Mouse (Mus musculus) T-helper 17 cell (primary cell): ENCODE results near the gene 1700057G04Rik.
"Not testable (repeated sequence)": the region's sequence is repeated elsewhere in the genome, so short reads cannot be mapped to it uniquely, and the experiment has no call there.

ENCODE experiments used
- in situ Hi-C, 2 experiments: fragments of 300-600 bp; cut with MboI, MseI; formaldehyde crosslinking; loops; 1 replicate in 1 of 2; 2 replicates in 1 of 2; pipeline ENCODE4 v1.15.1; 2025; ENCODE audit warnings: high pct_unique_total_duplicates in 2 of 2

1700057G04Rik gene

DNA sequence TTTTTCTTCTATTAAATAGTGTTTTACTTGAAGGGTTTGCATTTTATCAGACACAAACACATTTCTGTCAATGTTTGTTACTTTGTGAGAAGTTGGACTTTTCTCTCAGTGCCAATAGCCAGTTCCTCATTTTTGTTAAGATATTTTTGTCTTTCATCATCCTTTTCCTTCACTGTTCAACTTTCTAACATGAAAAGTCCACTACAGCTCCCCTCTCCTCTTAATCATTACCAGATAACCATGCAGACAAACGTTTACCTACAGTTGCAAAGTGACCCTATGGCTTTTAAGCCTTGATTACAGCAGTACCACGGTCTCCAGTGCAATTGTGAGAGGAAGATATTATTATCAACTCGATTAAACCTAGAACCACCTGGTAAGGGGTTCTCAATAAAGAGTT lies 8.0 kb upstream of the 1700057G04Rik start:
- in situ Hi-C loops, result loop anchor here in 1 of 2 experiments (10.0 kb wide), 1 partner anchor 1926 kb away; no protein-coding TSS in a partner anchor

DNA sequence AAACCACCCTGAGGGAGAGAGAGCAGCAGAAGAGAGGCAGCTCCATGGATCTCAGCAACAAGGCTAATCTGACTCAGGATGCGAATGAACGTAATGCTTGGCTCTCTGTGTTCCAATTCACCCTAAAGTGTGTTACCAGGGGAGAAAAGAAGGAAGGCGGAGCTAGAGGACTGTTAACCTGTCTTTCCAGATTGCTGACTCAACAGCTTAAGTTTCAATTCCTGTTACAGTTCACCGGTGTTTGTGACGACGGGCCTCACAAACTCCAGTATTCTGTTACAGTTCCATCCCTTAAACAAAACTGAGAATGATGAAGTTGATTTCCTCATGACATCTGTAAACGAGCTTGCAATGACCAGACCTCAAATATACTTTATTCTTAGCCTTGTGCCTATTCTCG lies 4.1 kb upstream of the 1700057G04Rik start:
- in situ Hi-C loops, result loop anchor here in 1 of 2 experiments (10.0 kb wide), 1 partner anchor 1930 kb away; no protein-coding TSS in a partner anchor

DNA sequence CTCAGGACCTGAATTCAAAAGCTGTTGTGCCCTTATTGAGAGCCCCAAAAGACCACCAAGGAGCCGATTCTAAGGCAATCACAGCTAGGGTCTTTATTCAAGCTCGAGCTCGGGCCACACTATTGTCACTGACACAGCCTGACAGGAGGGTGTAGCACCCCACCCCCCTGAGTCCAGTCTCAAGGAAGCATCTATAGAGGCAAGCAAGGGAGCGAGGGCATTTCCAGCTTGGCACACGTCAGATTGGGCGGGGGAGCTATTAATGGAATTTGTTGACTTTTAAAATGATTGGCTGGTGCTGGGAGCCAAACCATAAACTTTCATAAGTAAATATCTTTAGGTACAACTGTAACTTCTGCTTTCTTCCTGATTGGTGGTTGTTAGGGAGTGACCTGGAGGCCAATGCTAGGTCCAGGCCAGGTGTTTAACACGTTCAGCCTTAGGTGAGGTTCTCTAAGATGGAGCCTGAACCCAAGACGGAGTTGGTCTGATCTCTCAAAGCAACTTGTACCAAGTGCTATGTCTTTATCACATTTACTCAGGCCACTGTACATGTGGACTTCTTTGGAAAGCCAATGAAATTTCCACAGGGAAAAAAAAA lies 3.5 kb upstream of the 1700057G04Rik start:
- in situ Hi-C loops, result loop anchor here in 1 of 2 experiments (10.0 kb wide), 1 partner anchor 1931 kb away; no protein-coding TSS in a partner anchor

DNA sequence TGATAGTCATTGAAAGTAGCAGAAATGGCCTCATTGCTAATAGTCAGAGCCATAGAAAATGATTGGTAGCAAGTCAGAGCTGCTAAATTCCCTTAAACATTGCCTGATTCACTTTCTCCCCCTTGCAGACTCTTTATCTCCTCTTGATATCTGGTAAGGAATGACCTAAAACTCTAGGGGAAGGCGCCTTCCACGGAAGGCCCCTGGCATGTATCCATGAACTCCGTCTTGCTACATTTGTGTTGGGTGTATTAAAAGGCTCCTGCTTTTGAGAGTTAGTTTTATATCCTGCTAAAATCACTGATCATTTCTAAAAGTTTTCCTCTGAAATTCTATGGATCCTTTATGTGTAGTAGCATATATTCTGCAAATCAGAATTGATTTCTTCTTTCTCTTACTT lies 7.6 kb downstream of the 1700057G04Rik start:
- in situ Hi-C loops, result no loop called here

DNA sequence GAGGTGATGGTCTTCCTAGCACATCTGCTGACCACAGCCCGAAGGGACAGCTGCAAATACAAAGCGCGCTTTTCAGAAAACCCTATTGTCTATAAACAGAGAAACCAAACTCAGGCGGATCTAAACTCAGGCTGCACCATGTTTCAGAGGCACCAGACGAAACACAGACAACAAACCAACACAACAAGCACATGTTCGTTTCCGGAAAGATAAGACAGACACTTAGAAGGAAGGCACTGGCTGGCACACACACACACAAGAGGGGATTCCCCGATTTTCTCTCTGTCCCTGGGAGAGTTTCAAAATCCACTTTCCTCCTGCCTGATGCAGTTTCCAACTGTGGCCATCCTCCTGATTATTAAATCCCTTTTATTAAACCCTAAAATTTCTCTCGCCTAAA lies 16.8 kb downstream of the 1700057G04Rik start:
- in situ Hi-C loops, result not testable (repeated sequence)

DNA sequence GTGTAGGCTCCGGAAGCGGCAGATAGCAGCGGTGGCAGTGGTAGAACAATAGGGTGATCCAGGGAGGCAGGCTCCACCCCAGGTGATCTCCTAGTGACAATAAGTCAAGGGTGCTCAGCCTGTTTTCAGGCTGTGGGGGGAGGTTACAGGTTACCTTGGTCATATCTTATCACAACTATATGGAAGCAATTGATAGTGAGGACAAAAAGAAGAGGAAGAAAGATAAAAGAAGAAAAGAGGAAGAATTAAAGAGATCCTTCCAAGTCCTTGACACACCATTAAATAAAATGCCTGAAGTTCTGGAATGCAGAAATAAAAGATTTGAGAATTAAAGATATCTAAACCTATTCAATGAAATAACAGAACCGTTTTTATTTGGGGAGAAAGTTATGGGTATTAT lies 17.6 kb downstream of the 1700057G04Rik start:
- in situ Hi-C loops, result no loop called here

DNA sequence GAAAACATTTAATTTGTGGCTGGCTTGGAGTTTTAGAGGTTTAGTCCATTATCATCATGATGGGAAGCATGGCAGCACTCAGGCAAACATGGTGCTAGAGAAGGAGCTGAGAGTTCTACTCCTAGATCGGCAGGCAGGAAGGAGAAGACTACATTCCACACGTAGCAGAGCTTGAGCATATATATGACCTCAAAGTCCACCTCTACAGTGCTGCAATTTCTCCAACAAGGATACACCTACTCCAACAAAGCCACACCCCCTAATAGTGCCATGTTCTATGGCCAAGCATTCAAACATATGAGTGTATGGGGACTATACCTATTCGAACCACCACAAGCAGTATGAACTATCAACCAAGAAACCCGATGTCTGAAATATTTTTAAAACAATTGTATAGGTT lies 22.2 kb downstream of the 1700057G04Rik start:
- in situ Hi-C loops, result no loop called here

DNA sequence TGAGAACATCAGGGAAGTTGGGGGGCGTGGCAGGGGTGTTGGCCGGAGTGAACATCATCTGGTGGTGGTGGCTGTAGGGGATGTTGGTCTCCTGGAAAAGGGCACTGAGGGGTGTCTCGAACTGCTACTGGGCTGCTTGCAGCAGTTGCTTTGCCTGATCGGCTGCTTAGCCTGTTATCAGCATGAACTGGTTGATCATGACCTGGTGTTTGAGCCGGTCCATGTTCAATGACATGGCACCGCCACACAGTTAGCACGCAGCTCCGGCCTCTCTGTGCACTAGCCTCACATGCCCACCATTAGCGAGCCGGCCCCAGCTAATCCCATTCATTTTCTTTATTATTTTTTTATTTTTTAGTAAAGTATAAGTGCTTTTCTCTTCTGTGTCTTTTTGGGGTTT lies 25.7 kb downstream of the 1700057G04Rik start:
- in situ Hi-C loops, result no loop called here

DNA sequence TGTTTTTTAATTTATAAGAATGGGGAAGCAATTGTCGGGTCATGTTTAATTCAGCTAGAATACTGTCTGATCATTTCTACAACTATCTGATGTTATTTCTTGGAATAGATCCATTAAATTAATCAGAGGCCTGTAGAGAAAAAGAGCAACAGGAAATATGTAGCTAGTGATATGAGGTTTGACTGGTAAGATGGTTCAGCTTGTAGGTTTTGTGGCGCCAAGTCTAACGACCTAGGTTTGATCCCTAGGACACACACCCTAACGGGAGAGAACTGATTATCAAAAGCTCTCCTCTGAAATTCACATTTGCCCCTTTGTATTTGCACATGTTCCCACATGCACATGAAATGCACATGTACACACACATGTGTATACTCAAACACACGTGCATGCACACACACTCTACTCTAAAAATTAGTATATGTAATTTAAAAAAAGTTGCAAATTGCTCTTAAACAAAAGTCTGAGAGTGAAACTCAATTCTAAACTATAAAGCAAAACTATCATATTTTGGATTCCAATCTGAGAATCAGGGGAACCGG lies 26.2 kb downstream of the 1700057G04Rik start:
- in situ Hi-C loops, result no loop called here

DNA sequence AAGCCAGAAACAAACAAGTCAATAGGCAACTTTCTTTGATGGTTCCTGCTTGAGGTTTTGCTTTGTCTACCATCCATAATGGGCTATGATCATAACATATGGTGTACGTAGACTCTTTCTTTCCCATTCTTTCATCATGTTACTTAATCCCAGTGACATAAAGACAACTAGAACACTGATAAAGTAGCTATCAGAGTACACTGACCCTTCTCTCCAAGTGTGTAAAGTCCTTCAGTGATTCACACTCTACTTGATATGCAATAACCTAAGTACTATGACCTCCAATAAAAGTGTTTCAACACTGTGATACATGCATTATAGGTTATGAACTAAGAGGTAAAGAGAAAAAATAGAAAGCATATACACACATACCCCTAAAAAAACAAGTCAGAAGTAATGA lies 27.9 kb downstream of the 1700057G04Rik start:
- in situ Hi-C loops, result no loop called here

DNA sequence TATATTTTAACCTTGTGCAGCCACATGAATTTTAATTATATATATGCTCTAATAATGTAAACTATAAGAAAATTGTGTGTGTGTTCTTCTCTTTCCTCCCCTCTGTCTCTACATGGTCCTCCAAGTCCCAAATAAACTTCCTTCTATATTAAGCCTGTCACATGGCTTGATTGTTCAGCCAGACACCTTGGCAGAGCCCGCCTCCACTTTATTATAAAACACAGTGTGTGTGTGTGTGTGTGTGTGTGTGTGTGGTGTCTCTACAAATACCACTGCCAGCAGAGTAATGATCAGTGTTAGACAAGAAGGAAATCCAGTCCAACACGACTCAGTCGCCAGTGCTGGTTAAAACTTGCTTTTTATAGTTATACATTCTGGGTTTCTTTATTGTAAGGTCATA lies 28.5 kb downstream of the 1700057G04Rik start:
- in situ Hi-C loops, result no loop called here

DNA sequence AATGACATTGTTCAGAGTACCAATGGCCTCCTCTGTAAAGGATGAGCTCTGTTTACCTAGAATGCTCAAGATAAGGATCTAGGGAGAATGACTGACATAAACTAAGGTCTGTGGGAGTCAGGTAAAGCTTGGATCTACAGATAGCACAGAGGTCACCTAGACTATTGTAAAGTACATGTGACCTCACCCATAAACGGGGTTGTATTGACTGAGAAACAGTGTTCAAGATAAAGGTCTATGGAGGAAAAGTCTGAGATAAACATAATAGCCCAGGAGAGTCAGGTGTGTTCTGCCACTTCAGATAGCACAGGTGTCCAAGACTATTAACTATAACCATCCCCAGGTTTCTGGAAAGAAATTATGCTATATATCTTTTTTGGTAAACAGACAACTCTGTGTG lies 29.8 kb downstream of the 1700057G04Rik start:
- in situ Hi-C loops, result no loop called here

DNA sequence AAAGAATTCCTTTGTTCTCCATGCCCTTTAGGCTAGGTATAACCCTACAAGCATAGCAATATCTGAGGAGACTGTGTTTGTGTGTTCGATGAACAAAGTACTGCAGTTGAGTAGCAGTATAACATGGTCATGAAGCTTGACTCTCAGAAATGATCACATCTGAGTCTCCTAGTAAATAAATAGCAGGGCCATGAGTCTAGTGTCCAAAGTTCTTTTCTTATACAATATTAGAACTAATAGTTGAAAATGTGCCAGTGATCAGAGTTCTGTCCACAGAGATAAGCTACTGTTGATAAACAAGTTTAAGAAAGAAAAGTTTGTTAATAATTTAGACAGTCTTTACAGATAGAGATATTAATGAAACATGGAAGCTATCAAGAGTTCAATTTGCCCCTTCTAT lies 42.7 kb downstream of the 1700057G04Rik start:
- in situ Hi-C loops, result loop anchor here in 1 of 2 experiments (10.0 kb wide), 1 partner anchor 597 kb away; no protein-coding TSS in a partner anchor

DNA sequence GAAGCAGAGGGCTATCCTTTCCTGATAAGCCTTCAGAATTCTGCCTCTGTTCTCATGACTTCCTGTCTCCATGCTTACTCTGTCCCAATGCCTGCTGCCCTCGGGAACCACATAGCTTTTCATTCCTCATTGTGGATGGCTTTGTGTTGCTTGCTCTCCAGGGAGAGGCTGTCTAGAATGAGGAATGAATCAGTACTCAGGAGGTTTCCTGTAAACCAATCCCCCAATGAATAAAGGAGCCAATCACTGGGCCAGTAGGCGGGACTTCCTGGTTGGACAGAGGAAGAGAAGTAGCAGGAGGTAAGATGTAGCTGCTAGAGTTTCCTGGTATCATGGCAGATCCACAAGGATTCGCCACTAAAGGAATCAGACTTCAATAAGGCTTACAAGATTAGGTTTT lies 44.1 kb downstream of the 1700057G04Rik start:
- in situ Hi-C loops, result loop anchor here in 1 of 2 experiments (10.0 kb wide), 1 partner anchor 599 kb away; no protein-coding TSS in a partner anchor

DNA sequence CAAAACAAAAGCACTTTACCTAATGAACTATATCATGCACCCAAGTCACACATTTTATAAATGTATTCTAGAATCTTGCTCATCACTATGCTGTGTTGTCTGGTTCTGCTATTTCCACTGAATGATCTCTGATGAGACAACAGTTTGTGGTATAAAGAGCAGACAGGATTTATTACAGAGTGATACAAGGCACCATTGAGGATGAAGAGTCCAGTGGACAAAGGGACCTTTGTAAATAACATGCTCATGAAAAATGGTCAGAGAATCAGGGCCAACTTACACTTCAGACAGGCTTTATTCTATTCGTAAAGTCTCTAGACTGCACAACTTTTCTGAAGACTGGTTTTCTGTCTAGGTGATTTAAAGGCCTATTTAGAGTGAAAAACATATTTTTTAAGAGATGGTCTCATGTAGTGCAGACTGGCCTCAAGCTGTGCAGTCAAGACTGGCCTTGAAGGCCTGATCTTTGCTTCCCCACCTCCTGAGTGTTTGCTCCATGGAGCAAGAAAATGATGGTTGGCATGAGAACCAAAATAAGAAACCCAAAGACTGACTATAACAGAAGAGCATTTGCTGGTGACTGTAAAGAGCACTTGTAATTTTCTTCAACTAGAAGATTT lies 51.6 kb downstream of the 1700057G04Rik start:
- in situ Hi-C loops, result no loop called here

DNA sequence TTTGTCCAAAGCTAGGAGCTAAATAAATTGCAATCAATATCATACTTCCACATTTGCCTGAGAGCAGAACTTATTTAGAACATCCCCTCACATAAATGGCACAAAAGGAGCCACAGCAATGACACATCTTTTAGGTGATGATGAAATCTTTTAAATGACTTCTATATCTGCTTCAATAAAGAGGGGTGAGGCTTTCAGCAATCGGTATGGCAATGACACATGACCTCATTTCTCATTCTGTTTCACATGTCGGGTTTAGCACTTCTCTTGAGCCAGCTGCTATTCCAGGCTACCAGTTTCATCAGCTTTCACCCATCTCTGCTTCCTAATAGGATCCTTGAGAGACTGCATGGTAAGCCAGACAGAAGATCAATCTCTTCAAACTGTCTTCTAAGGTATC lies 54.3 kb downstream of the 1700057G04Rik start:
- in situ Hi-C loops, result no loop called here

DNA sequence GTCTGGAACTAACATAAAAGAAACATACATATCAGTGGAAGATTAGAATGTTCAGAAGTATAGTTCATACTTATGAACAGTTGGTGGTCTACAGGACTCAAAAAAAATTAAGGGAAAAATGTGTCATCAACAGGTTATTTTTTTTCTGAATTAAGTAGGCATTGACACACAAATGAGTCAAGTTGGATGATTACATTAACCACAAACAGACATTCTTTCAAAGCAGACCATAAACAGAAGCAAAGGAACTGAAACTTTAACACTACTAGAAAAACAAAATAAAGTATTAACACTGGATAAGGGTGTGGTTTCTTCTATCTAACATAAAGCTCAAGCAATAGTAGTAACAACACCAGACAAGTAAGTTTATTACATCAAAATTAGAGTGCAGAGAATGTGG lies 59.7 kb downstream of the 1700057G04Rik start:
- in situ Hi-C loops, result loop anchor here in 1 of 2 experiments (5.0 kb wide), 1 partner anchor 212 kb away; no protein-coding TSS in a partner anchor

DNA sequence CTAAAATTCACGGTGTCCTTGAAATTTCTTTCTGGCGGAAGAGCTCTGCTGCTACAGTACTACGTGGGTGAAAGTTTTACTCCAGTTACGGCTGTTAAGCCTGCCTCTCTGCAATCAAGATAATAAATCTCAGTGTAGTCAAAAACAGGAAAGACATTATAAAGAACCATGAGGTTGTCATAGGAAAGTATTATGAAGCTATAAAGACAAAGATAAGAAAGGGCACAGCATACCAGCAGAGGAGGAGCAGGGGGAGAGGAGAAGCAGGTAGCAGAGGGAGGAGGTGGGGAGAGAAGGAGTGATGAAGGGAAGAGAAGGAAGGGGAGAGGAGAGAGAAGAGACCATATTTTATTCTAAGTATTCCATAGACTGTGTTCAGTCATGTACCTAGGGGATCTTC lies 64.7 kb downstream of the 1700057G04Rik start:
- in situ Hi-C loops, result loop anchor here in 1 of 2 experiments (10.0 kb wide), 1 partner anchor 169 kb away; no protein-coding TSS in a partner anchor

DNA sequence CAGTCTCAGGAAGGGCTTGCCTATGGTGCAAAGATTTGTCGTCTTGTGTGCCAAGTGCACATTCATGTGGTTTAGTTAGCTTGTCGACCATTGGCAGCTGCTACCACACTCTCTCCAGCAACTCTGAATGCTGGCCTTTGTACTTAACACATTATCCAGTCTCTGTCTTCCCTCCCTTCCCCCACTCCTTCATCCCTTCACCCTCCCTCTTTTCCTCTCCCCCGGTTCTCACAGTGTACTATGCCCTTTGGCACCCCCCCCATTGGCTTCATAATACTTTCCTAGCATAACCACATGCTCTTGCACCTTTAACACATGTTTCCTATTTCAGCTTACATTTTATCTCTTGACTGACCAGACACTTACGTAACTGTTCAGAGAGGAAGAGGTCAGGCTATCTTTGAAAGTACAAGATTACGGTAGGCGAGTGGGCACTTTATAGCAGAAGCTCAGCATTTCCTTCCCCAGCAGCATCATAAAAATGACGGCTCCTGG lies 65.6 kb downstream of the 1700057G04Rik start:
- in situ Hi-C loops, result loop anchor here in 1 of 2 experiments (10.0 kb wide), 1 partner anchor 170 kb away; no protein-coding TSS in a partner anchor

DNA sequence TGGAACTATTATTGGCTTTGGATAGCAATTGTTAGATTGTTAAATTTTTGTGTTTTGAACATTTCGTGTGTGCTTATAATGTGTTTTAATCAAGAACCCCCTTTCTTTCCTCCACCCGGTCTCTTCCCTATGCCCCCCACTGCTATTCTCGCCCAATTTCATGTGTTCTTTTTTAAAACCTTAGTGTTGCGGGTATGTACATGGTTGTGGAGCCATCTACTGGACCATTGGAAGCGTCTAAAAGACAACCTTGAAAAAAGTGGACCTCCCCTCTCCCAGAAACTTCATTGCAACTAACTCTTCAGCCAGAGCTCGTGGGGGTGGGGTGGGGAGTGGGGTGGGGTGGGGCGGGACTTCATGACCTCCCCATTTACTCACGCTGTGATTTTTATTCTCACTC lies 66.2 kb downstream of the 1700057G04Rik start:
- in situ Hi-C loops, result loop anchor here in 1 of 2 experiments (10.0 kb wide), 1 partner anchor 171 kb away; no protein-coding TSS in a partner anchor

DNA sequence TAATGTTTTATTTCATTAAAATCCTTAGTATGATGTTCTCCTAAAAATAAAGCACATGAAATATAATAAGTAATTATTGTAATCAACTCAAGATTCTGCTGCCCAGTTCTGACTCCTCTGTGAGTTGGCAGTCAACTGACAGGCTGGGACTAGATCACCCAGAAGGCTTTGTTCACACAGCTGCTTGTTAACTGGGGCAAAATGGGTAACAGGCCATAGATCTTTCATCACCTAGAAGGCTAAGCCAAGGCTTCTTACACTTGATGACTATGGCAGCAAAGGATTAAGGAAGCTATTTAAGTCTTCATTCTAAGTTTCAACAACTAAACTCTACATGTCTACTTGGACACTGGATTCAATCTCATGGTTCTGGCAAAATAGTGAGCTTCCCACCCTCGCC lies 68.8 kb downstream of the 1700057G04Rik start:
- in situ Hi-C loops, result loop anchor here in 1 of 2 experiments (10.0 kb wide), 1 partner anchor 173 kb away; no protein-coding TSS in a partner anchor

DNA sequence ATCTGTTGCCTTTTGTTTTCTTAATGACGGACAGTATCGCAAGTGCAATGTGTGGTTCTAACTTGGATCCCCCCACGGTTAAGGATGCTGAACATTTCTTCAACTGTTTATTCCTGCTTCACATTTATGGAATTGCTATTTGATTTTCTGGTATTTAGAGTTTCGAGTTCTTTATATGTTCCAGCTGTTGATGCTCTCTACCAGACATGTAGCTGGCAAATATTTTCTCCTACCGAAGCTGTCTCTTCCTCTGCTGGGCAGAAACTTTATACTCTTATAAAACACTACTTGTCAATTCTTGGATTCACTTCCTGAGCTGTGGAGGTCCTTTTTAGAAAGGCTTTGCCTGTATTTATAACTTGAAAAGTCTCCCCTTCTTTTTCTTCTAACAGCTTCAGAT lies 70.1 kb downstream of the 1700057G04Rik start:
- in situ Hi-C loops, result loop anchor here in 1 of 2 experiments (10.0 kb wide), 1 partner anchor 174 kb away; no protein-coding TSS in a partner anchor
